Mouse (Mus musculus) activated CD4-positive, CD25-positive, alpha-beta regulatory T cell, adult 4 months (primary cell): ENCODE results near the gene Zfp692. TPM values are rescaled to one million over a fixed set of nuclear protein-coding genes. Genes with fewer than 3 reads are reported as not detected.

Source experiments
- ATAC-seq: one replicate; pipeline ENCODE4 v1.8.0; 2017
- polyA plus RNA-seq, 2 experiments: library from polyadenylated mRNA; unstranded; fragments of 100-300 nt; shearing (Covaris generic); gene quantifications; one replicate each; pipeline ENCODE4 v1.2.1; 2017

Zfp692 gene
- polyA plus RNA-seq, 2 experiments from 2014 or later, result 6.5 to 10.3 TPM

DNA sequence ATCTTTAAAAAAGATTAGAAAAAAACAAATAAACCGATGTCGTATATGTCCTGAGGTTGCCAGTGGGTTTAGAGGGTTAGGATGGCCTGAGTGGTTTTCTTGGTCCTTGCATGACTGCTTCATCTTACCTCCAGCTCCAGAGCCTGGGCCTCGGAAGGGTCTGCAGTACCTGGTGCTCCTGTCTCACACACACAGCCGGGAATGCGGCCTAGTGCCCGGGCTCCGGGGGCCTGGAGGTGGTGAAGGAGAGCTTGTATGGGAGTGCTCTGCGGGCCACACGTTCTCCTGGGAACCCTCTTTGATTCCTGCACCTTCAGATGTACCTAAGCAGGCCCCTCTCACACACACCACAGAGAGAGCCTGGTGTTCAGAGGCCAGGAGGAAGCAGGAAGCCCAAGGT is 1.8 kb downstream of the Zfp692 start:
- no peak for ATAC-seq

DNA sequence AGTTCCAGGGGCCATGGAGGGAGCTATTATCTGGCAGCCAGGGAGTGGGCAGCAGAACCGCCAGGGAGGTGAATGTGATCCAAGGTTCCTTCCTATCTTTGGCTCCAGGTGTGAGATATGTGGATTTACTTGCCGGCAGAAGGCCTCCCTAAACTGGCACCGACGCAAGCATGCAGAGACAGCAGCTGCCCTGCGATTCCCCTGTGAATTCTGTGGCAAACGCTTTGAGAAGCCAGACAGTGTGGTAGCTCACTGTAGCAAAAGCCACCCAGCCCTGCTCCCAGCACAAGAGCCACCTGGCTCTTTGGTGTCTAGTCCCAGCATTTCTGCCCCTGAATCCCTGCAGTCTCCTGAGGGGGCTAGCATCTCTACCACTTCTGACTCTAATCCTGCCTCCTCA is 7.2 kb downstream of the Zfp692 start:
- ATAC-seq, result no peak

GRCm38 (mm10) chr11:58315536-58316168 is 8.8 kb downstream of the Zfp692 start:
- no peak for ATAC-seq

DNA sequence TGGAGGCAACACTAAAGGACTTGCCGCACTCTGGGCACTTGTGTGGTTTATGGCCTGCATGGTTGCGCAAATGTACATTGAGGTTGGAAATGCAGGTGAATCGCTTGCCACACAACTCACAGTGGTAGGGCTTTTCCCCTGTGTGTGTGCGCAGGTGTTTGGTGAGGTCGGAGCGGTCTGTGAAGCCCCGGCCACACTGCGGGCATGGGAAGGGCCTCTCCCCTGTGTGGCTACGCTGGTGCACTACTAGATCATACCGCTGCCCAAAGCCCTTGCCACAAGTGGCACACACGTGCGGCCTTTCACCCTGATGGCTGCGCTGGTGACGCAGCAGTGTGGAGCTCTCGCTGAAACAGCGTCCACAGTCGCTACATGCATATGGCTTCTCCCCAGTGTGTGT is 9.5 kb downstream of the Zfp692 start:
- ATAC-seq, result no peak

DNA sequence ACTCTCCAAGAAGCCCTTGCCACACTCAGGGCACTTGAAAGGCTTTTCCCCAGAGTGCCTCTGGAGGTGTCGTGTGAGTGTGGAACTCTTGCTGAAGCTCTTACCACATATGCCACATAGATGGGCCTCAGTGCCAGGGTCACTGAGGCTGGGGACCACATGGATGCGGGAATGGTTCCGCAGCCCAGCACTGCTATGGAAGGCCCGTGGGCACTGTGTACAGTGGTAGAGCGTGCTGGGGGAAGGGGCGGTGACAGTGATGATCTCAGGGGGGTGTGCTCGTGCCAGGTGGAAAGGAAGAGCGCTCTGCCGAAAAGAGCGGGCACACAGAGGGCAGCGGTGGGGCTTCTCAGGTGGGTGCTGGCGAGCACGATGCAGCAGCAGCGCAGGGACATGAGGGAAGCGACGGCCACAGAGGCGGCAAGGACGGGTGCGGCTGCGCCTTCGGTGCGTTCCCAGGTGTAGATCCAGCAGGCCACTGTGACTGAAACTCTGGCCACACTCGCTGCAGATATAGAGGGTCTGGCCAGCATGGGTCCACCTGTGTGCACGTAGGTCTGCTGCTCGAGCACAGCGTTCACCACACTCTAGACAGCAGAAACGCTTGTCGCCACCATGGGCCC is 10.0 kb downstream of the Zfp692 start:
- ATAC-seq, result no peak

- peak; percentile 90 for ATAC-seq
Measured at GRCm38 (mm10) chr11:58322824-58323569, 16.1 kb downstream of the Zfp692 start.

DNA sequence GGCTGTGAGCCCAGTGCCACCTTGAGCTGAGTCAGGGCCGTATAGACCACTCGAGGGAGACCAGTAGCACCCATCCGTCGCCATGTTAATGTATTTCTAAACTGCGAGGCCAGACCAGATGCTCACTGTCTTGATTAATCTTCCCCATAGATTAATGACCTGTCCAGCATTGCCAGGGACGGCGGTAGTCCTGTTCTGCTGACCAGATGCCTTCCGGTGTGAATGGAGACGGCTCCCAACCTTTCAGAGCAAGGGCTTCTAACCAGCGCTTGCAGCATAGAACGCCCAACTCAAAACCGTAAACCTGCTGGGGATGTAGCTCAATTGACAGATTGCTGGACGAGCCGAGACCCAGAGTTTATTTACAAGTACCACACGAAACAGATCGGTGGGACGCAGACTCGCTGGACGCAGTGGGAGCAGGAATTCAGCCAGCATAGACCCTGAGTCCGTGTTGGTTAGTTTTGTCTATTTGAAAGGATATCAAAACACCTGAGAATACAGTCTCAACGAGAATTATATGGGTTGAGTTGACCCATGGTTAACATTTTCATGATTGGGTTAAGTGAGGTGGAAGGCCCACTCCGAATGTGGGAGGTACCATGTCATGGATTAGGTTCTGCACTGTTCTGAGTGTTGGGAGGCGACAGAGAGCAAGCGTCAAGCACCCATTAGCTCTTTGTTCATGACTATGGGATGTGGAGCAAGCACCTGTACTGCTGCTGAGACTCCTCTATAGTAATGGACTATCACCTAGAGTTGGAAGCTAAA is 16.9 kb downstream of the Zfp692 start:
- no peak for ATAC-seq

DNA sequence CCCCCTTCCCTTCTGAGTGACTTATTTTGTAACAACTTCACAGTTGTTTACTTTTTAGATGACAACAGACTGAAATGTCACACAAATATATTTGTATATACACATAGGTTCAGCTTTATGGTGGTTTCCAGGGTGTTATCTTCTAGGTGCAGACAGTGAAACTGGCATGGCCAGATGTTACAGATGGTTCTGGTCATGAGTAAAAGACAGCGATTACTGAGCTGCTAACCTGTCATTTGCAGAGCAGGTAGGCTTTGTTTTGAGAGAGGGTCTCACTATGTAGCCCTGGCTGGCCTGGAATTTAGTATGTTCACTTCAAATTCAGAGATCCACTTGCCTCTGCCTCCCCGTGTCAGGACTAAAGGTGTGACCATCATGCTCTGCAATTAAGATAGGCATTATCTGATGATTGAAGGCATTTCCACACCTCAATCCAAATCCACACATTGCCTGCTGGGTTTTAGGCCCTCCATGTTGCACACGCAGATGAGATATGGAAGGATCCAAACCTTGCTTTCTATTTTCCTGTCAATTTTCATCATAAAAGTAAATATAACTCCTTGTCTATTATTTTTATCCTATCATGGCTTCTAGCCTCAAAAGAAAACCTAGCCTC is 17.9 kb downstream of the Zfp692 start:
- ATAC-seq, result no peak

DNA sequence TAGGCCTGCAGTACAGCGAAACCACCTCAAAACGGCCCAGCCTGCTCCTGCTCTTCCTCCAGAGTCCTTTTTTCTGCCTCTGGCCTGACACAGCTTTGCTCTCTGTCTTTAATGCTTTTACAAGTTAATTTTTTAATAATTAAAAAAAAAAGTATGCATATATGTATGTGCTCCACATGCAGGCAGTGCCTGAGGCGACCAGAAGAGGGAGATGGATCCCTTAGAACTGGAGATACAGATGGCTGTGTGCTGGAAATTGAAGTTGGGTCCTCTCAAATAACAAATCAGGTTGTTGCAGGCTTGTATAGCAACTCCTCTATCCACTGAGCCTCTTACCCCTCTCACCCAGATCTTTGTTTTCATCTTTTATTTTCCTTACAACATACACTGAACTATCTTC is 19.9 kb downstream of the Zfp692 start:
- ATAC-seq, result no peak

DNA sequence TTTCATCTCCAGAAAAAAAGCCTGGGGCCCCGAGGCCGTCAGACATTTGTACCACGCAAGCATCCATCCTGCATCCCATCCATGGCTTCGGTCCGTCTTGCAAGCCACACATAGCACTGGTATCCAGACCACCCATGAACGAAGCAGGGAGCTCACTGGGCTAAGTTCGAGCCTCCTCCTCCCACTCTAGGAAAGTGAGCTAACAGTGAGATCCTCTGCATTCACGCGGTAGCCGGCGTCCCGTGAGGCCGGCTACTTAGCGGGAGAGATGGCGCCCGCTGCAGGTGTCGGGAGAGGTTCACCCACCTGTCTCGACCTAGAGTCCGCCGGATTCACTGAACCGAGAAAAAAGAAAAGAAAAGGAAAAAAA is 23.0 kb downstream of the Zfp692 start:
- ATAC-seq, result peak; percentile 30

GRCm38 (mm10) chr11:58330276-58331148 is 23.6 kb downstream of the Zfp692 start, which contains the start of the genes Zfp672 and Sh3bp5l:
Zfp672 (minus strand) TSS chr11:58330339.
Sh3bp5l (plus strand) TSS chr11:58330724.
- peak; percentile 93 for ATAC-seq

GRCm38 (mm10) chr11:58331149-58331495 is 24.3 kb downstream of the Zfp692 start:
- no peak for ATAC-seq

- no peak for ATAC-seq
Measured at GRCm38 (mm10) chr11:58331546-58331945, 24.7 kb downstream of the Zfp692 start.

DNA sequence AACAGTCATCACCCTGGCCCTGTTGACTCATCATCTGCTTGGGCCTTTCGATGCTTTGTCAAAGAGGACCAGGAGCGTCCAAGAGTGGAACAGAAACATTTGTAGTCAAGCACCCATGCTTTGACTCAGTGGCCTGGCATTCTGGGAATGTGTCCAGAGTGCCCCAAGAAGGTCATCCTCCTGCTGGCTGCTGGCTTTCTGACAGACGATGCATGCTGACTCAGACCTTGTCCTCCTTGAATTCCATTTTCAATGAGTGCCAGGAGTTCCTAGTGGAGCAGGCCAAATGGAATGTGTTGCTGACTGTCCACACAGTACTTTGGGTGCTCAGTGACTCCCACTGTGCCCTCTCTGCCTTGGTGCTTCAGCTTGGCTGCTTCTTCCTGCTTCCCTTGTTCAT is 27.9 kb downstream of the Zfp692 start:
- ATAC-seq, result no peak

GRCm38 (mm10) chr11:58346745-58347144 is 39.9 kb downstream of the Zfp692 start:
- ATAC-seq, result no peak

GRCm38 (mm10) chr11:58350628-58351027 is 43.8 kb downstream of the Zfp692 start:
- no peak for ATAC-seq

GRCm38 (mm10) chr11:58351179-58351578 is 44.3 kb downstream of the Zfp692 start:
- no peak for ATAC-seq

DNA sequence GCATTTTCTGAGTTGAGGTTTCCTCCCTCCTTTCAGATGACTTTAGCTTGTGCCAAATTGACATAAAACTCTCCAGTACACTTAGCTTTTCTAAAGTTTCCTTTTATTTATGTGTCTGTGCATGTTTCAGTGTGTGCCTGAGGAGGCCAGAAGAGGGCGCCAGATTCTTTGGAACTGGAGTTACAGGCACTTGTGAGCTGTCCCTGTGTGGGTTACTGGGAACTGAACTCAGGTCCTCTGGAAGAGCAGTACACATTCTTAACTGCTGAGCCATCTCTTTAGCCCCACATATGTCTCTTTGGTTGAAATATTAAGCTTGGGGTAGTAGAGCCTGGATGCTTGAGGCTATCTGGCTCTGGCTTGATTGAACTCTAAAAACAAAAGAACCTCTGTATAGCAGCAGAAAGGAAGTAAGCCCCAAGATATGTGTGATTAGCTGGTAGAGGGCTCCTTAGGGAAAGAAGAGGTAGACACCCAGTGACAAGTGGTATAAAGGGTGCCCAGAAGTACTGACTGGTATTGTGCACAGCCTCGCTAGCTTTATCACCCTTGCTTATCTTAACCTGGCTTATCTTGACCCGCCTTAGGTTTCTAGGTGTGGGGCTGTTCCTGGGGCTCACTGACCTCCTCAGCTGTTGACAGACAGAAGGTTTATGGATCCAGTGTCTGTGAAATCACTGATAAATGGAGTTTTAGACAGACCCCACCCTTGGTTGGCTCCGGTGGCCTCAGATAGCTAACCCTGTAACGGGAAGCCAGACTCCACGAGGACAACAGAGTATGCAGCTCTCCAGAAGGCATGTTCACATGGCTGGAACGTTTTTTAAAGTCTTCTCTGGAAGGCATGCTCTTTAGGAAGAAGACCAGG is 46.0 kb downstream of the Zfp692 start:
- ATAC-seq, result no peak

- ATAC-seq, result no peak
Measured at GRCm38 (mm10) chr11:58353709-58354108, 46.8 kb downstream of the Zfp692 start.

DNA sequence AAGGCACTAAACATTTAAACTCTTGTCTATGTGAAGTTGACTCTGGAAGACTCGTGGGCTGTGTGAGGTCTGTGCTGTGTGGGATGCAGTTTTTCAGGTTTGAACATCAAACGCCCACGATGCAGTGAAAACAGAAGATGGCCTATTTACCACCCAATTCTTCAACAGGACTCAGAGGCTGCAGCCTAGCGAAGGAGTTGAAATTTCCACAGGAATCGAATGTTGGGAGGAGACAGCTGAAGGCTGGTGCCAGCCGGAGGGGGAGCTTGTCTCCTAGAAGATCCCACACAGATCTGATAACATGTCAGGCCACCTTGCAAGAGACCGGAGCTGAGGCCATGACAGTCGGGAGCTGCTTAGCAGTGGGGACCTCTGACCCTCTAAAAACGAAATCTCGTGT is 47.6 kb downstream of the Zfp692 start:
- ATAC-seq, result no peak

DNA sequence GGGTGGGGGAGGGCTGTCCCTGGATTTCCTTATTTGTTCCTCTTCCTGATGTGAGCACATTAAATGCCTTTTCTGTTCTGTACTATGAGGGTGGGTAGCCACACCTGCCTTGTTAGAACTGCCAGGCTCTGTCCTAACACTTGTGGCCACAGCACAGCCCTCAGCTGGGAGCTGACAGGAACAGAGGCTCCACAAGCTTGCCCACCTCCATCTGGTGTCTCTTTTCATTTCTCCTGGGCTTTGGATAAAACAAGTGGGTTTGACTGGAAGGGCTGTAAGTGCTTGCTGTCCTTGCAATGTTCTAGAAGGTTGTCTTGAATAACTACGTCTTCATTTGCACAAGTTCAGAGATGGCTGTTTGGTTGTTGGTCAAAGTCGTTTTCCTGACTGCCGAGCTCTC is 48.1 kb downstream of the Zfp692 start:
- ATAC-seq, result no peak
